Mouse (Mus musculus): Measurements from ENCODE around the gene P2rx1. TPM values are rescaled to one million over a fixed set of nuclear protein-coding genes. Genes with fewer than 3 reads are reported as not detected.

The P2rx1 gene
- polyA plus RNA-seq, 1 experiment: 0.44 TPM

GRCm38 (mm10) chr11:73014831-73015344, 16.0 kb downstream of the P2rx1 start:
- Histone ChIP-seq H3K4me1 (ENCODE audit: control insufficient read depth, insufficient read depth, low read length) (peaks cover 12% of the 10 kb centered on the region), H3K27me3 (ENCODE audit: control insufficient read depth, insufficient read depth, low read length) (no peaks in the 10 kb centered on the region), H3K4me3 (ENCODE audit: control insufficient read depth, low read depth, low read length) (no peak overlapping the region), H3K27ac (ENCODE audit: control insufficient read depth, insufficient read depth, low read depth, low read length) (peak overlapping the region; percentile 15), H3K36me3 (ENCODE audit: control insufficient read depth, insufficient read depth, low read length) (no peaks in the 10 kb centered on the region)
- no peak for TF ChIP-seq POLR2A (IDR thresholded peaks at IDR 0.05; ENCODE audit: control insufficient read depth, low read depth, low read length)
- no peak for TF ChIP-seq CTCF (IDR thresholded peaks at IDR 0.05; ENCODE audit: control insufficient read depth, insufficient read depth, insufficient replicate concordance, low read depth, low read length)

- Histone ChIP-seq H3K4me1 (ENCODE audit: control insufficient read depth, insufficient read depth, low read length) (peaks cover 12% of the 10 kb centered on the region), H3K4me3 (ENCODE audit: control insufficient read depth, low read depth, low read length) (no peak overlapping the region), H3K27ac (ENCODE audit: control insufficient read depth, insufficient read depth, low read depth, low read length) (peak overlapping the region; percentile 15), H3K27me3 (ENCODE audit: control insufficient read depth, insufficient read depth, low read length) (no peaks in the 10 kb centered on the region), H3K36me3 (ENCODE audit: control insufficient read depth, insufficient read depth, low read length) (no peaks in the 10 kb centered on the region)
- TF ChIP-seq POLR2A (IDR thresholded peaks at IDR 0.05; ENCODE audit: control insufficient read depth, low read depth, low read length): no peak
- no peak for TF ChIP-seq CTCF (IDR thresholded peaks at IDR 0.05; ENCODE audit: control insufficient read depth, insufficient read depth, insufficient replicate concordance, low read depth, low read length)
These were observed 16.6 kb downstream of the P2rx1 start for GRCm38 (mm10) chr11:73015391-73016102.

DNA sequence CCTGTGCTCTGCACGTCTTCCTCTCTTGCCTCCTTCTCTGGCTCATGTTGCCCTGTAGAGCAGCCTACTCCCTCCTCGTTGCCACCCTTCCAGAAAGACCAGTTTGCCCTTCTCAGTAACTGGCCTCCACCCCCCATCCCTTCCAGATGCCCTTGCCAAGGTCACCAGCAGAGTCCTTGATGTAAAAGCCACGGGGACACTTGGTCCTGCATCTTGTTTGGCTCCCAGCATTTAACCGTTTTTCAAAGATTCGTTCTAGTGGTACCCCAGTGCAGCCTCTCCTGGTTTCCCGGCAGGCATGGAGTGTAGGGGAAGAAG, 17.2 kb downstream of the P2rx1 start:
- Histone ChIP-seq H3K36me3 (ENCODE audit: control insufficient read depth, insufficient read depth, low read length) (no peaks in the 10 kb centered on the region), H3K27me3 (ENCODE audit: control insufficient read depth, insufficient read depth, low read length) (no peaks in the 10 kb centered on the region), H3K4me3 (ENCODE audit: control insufficient read depth, low read depth, low read length) (no peak overlapping the region), H3K4me1 (ENCODE audit: control insufficient read depth, insufficient read depth, low read length) (peaks cover 12% of the 10 kb centered on the region), H3K27ac (ENCODE audit: control insufficient read depth, insufficient read depth, low read depth, low read length) (no peak overlapping the region)
- TF ChIP-seq CTCF (IDR thresholded peaks at IDR 0.05; ENCODE audit: control insufficient read depth, insufficient read depth, insufficient replicate concordance, low read depth, low read length) (no peak), POLR2A (IDR thresholded peaks at IDR 0.05; ENCODE audit: control insufficient read depth, low read depth, low read length) (no peak)

DNA sequence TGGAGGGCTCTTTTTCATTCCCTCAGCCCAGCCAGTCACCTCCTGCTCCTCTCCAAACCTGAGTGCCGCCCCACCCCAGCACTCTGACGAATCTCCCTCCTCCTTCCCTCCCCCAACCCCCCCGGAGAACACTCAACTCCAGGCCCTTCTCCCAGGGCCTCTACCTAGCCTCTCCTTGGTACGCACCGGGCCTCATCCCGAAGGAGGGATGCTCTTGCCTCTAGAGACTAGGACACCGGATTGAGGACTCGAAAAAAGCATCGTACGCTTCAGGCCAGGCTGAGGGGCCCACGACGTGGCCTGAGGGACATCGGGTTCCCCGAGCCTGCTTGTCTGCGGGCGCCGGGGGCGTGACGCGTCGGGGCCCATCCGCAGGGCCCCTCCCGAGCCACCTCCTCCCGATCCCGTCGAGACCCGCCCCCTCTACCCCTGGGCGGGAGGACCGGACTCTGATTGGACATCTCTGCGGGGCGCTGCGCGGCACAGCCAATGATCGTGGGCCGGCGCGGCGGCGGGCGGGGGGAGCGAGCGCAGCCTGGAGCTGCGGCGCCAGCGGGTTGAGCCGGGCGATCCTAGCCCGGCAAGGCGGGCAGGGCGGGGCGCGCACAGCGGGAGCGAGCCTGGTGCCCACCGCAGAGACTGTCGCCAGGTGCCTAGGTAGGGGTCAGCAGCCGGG, 19.7 kb downstream of the P2rx1 start, which contains the start of gene Camkk1:
TSS of gene Camkk1 (plus strand) at position 538 of the 676 bp plus-strand sequence.
- H3K4me3 ChIP-seq (ENCODE audit: control insufficient read depth, low read depth, low read length): peak within 1 kb of the TSS; percentile 81
- H3K27ac ChIP-seq (ENCODE audit: control insufficient read depth, insufficient read depth, low read depth, low read length): no peak within 1 kb of the TSS
- TF ChIP-seq POLR2A (IDR thresholded peaks at IDR 0.05; ENCODE audit: control insufficient read depth, low read depth, low read length) (no peak), CTCF (IDR thresholded peaks at IDR 0.05; ENCODE audit: control insufficient read depth, insufficient read depth, insufficient replicate concordance, low read depth, low read length) (no peak)
- no peaks in the 10 kb centered on the region for H3K36me3 ChIP-seq (ENCODE audit: control insufficient read depth, insufficient read depth, low read length)
- H3K27me3 ChIP-seq (ENCODE audit: control insufficient read depth, insufficient read depth, low read length): no peaks in the 10 kb centered on the region
- H3K4me1 ChIP-seq (ENCODE audit: control insufficient read depth, insufficient read depth, low read length): peaks cover 12% of the 10 kb centered on the region

DNA sequence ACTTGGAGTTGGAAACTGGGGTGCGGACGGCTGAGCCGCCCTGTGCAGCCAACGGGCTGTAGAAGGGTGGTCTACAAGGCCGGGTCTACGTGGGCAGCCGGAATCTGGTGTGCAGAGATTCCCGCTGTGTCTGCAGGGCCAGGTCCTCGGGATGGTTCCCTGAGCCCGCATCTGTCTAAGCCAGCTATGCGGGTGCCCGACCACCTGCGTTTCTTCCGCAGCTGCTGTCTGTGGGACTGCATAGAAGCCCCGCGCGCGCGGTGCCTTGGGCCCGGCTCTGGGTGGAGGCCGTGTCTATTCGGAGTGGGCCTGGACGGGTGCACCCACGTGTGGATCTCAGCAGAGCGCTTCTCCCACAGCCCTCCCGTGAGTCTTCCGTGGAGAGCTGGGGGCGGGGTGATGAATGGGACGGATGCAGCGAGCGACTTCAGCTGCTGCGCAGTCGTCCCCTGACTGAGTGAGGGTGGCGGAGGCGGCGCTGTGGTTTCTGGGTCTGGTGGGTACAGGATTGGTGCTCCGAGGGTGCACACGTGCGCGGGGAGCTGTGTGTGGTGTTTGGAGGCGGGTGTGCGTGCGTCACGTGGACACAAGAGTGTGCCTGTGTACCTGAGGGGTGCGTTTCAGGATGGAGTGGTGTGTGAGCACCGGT, 20.4 kb downstream of the P2rx1 start:
- Histone ChIP-seq H3K4me1 (ENCODE audit: control insufficient read depth, insufficient read depth, low read length) (peaks cover 12% of the 10 kb centered on the region), H3K36me3 (ENCODE audit: control insufficient read depth, insufficient read depth, low read length) (no peaks in the 10 kb centered on the region), H3K27me3 (ENCODE audit: control insufficient read depth, insufficient read depth, low read length) (no peaks in the 10 kb centered on the region), H3K27ac (ENCODE audit: control insufficient read depth, insufficient read depth, low read depth, low read length) (no peak overlapping the region), H3K4me3 (ENCODE audit: control insufficient read depth, low read depth, low read length) (peak overlapping the region; percentile 81)
- TF ChIP-seq POLR2A (IDR thresholded peaks at IDR 0.05; ENCODE audit: control insufficient read depth, low read depth, low read length): no peak
- no peak for TF ChIP-seq CTCF (IDR thresholded peaks at IDR 0.05; ENCODE audit: control insufficient read depth, insufficient read depth, insufficient replicate concordance, low read depth, low read length)

- no peak for TF ChIP-seq POLR2A (IDR thresholded peaks at IDR 0.05; ENCODE audit: control insufficient read depth, low read depth, low read length)
- TF ChIP-seq CTCF (IDR thresholded peaks at IDR 0.05; ENCODE audit: control insufficient read depth, insufficient read depth, insufficient replicate concordance, low read depth, low read length): no peak
- peaks cover 12% of the 10 kb centered on the region for H3K4me1 ChIP-seq (ENCODE audit: control insufficient read depth, insufficient read depth, low read length)
- H3K27me3 ChIP-seq (ENCODE audit: control insufficient read depth, insufficient read depth, low read length): no peaks in the 10 kb centered on the region
These were observed 22.3 kb downstream of the P2rx1 start for GRCm38 (mm10) chr11:73020953-73021800.

More at GRCm38 (mm10) chr11:73020953-73021800, 22.3 kb downstream of the P2rx1 start:
- Histone ChIP-seq H3K4me3 (ENCODE audit: control insufficient read depth, low read depth, low read length) (no peak overlapping the region), H3K27ac (ENCODE audit: control insufficient read depth, insufficient read depth, low read depth, low read length) (no peak overlapping the region), H3K36me3 (ENCODE audit: control insufficient read depth, insufficient read depth, low read length) (no peaks in the 10 kb centered on the region)
